Mouse (Mus musculus): ENCODE results near the gene Hbb-bh1.
"Not testable (repeated sequence)": the region's sequence is repeated elsewhere in the genome, so short reads cannot be mapped to it uniquely, and the experiment has no call there.

Gene Hbb-bh1

DNA sequence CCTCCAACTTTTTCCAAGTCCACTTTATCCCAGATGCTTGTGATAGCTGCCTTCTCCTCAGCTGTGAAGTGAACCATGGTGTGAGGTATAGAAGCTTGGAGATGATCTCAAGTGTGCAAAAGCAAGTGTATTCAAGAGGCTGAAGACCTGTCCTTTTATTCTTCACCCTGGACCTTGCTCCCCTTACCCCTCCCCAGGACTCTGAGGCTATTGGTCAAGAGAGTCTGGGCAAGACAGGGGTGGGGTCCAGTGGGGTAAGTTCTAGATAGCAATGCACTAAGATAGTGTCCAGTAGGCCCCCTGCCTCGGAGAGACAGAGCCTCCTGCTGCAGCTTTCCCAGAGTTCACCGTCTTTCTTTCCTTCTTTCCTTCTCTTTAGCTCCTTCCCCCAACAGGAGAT lies at the start of gene Hbb-bh1:
TSS of gene Hbb-bh1 (minus strand) at position 131 of the 400 bp plus-strand sequence.
- DNase-seq (ENCODE audit: low read depth, low spot score): no peak

DNA sequence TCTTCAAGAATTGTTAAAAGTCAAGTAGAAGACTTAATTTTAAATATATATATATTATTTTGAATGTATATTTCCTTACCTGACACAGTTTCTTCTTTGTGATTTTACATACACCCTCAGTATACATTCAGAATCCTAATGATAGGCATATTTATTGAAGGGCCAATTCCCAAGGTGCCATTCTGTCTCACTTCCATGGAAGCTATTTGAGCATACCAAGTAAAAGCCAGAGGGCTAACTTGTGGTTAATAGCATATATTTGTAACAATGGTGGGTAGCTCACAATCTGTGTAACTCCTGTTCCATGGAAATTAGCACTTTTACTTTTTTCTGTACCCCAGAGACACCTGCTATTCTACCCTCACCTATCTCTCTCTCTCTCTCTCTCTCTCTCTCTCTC lies 43.2 kb upstream of the Hbb-bh1 start, which contains the start of gene Olfr66:
TSS of gene Olfr66 (minus strand) at position 101 of the 400 bp plus-strand sequence.
- DNase-seq (ENCODE audit: low read depth, low spot score): no peak

DNA sequence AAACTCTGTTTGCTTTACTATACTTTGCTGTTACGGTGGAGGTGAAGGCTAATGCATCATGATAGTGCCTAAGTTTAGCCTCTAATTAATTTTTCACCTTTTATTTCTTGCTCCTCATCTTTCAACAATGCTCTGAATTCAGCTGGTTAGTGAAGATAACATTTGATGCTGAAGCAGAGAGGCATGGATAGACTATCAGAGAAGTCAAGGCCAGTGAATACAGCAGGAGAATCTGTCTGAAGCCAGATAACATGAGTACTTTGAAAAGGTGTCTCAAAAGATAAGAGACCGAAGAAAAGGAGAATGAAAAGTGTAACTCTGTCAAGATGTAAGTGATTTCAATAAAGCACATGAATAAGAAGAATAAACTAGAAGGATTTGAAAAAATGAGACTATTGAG lies 34.1 kb upstream of the Hbb-bh1 start:
- DNase-seq (ENCODE audit: low read depth, low spot score): no peak

DNA sequence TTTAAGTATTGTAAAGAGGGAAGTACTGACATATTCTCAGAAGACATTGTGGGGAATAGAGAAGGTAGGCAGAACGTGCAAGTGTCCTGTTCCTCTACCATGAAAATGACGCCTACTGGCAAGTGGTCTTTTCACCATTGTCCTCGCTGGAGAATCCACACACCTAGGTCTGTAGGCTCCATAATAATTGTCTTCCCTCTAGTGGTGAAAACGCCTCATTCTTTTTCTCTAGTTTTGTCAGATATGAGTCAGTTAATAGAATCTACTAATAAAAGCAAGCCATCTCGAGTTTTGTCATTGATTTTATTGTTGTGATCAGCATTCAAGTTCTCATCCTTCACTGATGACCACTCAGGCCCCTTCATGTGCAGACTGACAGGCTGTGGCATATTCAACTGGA lies 31.5 kb upstream of the Hbb-bh1 start:
- DNase-seq (ENCODE audit: low read depth, low spot score): no peak

DNA sequence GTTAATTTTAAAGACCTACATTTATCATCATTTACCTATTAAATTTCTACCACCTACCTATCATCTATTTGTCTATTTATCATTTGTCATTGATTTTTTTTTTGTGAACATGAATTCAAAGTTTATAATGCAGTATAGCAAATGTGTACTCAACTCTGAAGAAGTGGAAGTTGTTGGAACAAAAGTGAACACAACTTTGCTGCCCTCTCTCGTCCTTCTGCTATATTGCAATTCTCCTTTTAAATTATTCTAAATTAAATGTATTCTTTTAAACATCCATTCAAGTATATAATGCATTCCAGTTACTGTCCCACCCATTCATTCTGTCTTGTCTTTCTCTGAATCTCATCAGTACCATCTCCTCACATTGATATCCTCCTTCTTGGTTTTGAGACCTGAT lies 30.1 kb upstream of the Hbb-bh1 start:
- DNase-seq (ENCODE audit: low read depth, low spot score): no peak

DNA sequence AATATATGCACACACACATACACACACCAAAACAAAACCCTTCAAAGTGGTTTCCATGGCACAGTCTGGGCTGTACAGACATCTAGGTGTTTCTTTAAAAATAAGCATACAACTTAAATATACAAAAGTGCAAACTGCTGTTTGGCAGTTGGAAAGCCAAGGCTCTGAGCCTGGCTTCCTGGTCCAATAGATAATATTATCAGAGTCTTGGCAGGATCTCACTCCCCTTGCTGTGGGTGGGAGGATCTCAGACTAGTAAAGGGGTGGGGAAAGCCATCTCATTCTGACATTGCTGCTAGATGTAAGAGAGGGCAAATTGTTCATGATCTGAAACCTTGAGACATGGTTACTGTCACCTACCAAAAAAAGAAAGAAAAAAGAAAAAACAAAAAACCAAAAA lies 27.7 kb upstream of the Hbb-bh1 start:
- DNase-seq (ENCODE audit: low read depth, low spot score): no peak

DNA sequence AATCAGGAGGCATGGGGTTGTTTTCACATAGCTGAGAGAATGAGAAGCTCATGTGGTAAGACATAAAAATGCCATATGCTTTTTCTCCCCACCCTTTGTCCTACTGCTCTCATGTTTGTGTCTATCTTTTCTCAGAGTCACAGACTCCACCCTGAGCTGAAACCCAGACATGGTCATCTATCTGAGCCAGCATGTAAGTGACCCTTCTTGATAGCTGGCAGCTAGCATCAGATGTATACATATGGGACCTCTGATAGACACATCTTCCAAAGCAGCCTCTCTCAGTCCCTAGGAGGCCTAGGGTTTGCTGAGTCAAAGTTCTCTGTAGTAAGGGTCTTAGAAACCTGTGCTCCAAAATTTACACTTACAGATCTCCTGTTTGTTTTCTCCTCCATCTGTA lies 22.8 kb upstream of the Hbb-bh1 start:
- DNase-seq (ENCODE audit: low read depth, low spot score): no peak

DNA sequence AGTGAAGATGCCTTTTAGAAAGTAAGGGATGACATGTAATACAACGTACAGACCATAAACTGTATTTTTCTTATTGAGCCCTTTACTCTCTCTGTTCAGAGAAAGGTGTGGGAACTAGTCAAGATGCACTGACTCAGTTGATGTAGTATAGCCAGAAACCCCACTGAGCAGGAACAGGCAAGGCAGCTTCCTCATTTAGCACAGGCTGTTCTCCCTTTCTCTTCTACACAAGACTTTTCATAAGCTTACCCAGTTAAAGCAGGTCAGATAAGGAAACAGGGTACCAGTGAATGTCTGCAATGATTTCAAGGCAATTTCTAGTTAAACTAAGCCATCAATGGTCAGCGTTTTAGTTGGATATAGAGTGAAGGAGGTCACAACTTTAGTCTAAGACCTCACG lies 18.6 kb upstream of the Hbb-bh1 start:
- DNase-seq (ENCODE audit: low read depth, low spot score): no peak

DNA sequence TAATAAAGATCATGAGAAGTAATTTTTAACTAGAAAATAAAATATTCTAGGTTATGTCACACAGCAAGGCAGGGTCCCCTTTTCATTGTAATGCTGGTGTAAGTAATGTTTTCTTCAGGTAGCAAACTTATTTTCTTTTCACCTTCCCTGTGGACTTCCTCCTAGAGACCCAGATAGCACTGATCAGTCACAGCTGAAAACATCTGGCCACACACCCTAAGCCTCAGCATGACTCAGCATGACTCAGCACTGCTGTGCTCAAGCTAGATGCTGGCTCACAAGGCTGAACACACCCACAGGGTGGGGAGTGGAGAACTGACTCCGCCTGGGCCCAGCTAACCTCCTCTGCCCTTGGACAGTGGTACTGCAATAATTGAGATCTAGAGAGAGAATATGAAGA lies 17.9 kb upstream of the Hbb-bh1 start:
- no peak for DNase-seq (ENCODE audit: low read depth, low spot score)

DNA sequence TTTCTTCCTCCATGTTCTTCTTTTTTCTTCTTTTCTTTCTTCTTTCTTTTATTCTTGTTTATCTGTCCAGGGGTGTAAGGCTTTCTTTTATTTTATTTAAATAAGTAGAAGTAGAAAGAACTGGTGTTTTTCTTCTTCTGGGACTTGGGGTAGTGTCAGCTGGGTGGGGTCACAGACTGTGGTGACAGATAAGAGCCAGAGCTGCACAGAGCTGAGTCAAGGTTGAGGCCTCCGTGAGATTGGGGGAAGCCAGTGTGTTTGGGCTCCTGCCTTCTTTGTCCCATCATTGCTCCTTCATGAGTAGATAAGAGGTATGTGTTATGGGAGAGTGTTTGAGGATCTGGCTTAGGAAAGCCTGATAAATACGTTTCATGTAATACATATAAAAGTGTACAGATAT lies 16.1 kb upstream of the Hbb-bh1 start:
- no peak for DNase-seq (ENCODE audit: low read depth, low spot score)

DNA sequence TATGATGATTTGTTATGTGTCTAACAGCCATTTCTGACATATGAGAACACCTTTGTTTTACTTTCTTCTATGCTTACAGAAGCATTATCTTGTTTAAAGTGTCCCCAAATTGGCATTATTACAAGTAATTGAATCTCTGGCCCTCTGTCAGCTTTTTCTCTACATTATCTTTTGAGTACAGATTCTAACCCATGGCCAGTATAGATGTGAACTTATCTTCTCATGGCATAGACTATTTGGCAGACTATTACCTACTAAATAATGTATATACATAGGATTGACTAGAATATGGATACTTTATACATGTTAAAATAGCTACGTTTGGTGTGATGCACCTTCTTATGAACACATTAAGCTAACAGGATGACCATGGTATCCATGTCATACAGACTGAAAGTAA lies 11.7 kb upstream of the Hbb-bh1 start:
- no peak for DNase-seq (ENCODE audit: low read depth, low spot score)

DNA sequence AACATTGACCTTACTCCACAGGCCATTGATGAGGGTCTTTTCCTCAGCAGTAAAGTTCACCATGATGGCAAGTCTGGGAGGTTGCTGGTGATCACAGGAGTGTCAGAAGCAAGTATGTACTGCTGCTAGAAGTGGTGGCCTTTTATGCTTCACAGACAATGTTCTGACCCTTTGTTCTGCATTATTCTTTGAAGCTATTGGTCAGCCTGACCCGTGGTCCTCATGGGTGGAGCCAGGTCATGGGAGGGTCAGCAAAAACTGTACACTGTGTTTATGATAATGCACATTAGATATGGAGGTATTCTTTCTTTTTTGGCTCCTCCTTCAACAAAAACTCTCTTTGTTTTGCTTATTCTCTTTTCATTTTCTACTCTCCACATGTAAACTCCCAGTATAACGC lies 10.1 kb upstream of the Hbb-bh1 start, which contains the start of gene Hbb-y:
TSS of gene Hbb-y (minus strand) at position 127 of the 400 bp plus-strand sequence.
- no peak for DNase-seq (ENCODE audit: low read depth, low spot score)

DNA sequence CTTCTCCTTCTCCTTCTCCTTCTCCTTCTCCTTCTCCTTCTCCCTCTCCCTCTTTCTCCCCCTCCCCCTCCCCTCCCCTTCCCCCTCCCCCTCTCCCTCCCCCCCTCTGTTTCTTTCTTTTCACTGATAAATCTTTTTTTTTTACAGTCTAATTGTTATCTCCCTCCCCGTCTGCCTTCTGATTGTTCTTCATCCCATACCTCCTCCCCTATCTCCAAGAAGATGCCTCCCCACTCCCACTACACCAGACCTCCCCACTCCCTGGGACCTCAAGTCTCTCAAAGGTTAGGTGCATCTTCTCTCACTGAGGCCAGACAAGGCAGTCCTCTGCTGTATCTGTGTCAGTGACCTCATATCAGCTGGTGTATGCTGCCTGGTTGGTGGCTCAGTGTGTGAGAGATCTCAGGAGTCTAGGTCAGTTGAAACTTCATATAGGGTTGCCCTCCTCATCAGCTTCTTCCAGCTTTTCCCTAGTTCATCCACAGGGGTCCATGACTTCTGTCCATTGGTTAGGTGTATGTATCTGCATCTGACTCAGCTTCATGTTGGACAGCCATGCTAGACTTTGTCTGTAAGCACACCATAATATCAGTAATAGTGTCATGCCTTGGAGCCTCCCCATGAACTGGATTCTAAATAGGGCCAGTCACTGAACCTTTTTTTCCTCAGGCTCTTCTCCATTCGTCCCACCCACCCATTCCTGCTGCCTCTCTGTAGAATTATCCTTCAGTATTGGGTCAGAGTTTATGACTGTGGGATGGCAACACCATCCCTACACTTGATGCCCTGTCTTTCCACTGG lies 1.8 kb upstream of the Hbb-bh1 start:
- no peak for DNase-seq (ENCODE audit: low read depth, low spot score)

DNA sequence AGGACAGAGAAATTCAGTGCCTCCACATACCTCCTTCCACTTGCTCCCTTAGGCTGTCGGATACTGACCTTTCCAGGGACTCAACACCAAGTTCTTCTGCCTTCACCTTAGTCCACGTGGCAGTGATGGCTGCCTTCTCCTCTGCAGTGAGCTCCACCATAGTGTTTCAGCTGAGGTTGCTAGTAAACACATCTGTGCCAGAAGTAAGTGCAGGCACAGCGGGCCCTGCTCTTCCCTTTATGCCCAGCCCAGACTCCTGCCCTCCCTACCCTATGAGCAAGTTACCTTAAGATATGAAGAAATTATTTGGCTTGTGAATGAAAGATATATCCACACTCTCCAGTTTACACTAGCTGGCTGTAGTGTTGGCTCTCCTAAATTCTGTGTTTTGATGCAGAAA lies 2.7 kb downstream of the Hbb-bh1 start, which contains the start of gene Hbb-bh2:
TSS of gene Hbb-bh2 (minus strand) at position 253 of the 400 bp plus-strand sequence.
- DNase-seq (ENCODE audit: low read depth, low spot score): no peak

DNA sequence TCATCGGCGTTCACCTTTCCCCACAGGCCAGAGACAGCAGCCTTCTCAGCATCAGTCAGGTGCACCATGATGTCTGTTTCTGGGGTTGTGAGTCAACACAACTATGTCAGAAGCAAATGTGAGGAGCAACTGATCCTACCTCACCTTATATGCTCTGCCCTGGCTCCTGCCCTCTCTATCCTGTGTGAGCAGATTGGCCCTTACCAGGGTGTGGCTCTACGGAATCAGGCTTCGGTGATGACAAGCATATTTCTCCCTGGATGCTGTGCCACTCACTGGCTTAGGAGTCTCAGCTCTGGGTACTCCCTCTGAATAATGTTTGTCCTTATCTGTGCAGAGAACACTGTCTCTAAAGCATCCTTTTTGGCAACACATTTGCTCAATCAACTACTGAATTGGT lies 15.2 kb downstream of the Hbb-bh1 start, which contains the start of gene Hbb-bs:
TSS of gene Hbb-bs (minus strand) at position 289 of the 400 bp plus-strand sequence.
- no peak for DNase-seq (ENCODE audit: low read depth, low spot score)

DNA sequence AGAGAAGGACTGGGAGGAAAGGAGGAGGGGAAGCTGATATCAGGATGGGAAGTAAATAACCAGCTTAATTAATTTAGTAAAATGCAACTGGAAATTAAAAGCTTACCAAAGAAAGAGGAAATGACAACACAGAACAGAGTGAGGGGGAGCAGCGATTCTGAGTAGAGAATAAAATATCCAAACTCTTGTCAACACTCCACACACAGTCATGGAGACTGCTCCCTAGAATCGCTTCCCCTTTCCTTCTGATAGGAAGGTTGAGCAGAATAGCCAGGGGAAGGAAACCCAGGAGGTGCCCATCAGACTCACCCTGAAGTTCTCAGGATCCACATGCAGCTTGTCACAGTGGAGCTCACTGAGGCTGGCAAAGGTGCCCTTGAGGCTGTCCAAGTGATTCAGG lies 15.8 kb downstream of the Hbb-bh1 start:
- not testable (repeated sequence) for DNase-seq (ENCODE audit: low read depth, low spot score)

DNA sequence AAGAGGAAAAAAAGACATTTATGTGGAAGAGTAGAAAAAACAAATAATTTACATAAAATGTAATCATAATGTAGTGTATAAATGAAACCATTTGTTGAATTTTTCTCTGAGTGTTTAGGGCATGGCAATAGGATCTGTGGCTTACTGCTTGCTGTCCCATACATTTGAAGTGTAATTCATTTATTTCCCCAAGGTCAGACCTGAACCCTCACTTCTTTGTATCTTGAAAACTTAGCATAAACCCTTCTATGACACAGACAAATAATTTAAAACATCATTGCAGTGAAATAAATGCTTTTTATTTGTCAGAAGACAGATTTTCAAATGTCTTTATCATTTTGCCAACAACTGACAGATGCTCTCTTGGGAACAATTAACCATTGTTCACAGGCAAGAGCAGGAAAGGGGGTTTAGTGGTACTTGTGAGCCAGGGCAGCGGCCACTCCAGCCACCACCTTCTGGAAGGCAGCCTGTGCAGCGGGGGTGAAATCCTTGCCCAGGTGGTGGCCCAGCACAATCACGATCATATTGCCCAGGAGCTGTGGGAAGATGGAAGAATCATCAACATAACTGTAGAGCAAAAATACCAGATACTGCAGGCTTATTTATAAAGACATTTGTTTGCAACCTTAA lies 16.6 kb downstream of the Hbb-bh1 start:
- DNase-seq (ENCODE audit: low read depth, low spot score): no peak

DNA sequence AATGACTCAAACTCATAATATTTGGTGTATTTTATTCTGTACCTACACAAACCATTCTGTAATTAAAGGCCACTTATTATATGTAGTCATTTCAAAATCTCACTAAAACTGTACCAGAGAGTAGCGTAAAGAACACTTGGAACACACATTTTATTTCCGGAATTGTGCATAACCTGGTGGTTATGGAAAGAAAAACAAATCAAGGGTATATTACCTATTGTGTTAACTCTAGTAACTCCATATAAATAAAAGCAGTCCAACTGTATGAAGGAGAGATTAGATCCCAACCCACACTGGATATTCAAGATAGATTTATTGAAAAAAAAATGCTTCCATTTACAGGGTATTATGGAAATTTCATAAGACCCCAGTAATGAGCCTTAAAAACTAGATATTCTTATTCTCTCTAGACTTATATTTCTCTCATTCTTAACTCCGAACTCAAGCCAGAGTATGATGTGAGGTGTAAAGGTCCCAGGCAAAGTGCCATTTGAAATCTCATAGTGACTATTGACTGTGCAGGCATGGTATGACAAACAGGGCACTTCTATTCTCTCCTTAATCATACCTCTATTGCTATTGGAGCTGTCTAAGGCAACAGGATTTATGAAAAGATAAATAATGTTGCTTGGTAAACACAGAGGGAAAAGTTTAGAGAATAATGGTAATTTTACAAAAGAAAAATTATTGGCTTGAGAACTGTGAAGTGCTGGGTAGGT lies 17.3 kb downstream of the Hbb-bh1 start:
- no peak for DNase-seq (ENCODE audit: low read depth, low spot score)

DNA sequence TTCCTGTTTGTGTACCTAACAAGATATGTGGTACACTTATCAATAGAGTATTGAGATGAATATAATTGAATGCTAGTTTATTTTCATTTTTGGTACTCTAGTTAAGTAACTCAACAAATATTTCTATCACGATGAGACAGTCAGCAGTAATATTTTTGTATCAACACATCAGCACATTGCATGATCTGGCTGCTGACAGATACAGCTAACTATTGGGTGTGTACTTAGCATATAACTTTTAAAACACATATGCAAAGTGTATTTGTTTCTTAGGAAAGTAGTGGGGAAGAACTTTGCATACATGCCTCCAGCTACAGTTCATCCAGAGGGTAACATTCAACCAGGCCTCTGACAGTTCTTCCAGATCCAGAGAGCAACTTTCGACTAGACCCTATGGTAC lies 18.4 kb downstream of the Hbb-bh1 start:
- DNase-seq (ENCODE audit: low read depth, low spot score): no peak

DNA sequence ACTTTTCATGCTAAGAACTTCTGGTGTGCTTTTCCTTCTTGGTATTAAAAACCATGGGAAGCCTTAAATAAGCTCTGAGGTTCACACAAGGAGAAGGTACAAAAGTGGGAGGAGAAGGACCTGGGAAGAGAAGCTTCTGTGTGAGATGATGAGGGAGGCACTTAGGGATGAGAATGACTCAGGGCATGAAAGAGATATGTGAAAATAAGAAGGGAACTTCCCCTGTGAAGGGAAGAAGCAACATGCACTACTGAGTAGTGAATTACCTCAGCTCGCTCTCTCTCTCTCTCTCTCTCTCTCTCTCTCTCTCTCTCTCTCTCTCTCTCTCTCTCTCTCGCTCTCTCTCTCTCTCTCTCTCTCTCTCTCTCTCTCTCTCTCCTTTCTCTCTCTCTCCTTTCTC lies 27.9 kb downstream of the Hbb-bh1 start:
- DNase-seq (ENCODE audit: low read depth, low spot score): not testable (repeated sequence)

DNA sequence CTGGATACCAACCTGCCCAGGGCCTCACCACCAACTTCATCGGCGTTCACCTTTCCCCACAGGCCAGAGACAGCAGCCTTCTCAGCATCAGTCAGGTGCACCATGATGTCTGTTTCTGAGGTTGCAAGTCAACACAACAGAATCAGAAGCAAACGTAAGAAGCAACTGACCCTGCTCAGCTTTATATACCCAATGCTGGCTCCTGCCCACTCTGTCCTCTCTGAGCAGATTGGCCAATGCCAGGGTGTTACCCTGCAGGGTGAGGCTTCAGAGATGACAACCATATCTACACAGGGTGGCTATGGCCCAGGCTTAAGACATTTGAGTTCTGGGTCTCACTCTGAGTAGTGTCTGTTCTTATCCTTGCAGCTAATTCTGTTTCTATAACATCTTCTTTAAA lies 29.2 kb downstream of the Hbb-bh1 start, which contains the start of gene Hbb-bt:
TSS of gene Hbb-bt (minus strand) at position 231 of the 400 bp plus-strand sequence.
- no peak for DNase-seq (ENCODE audit: low read depth, low spot score)

DNA sequence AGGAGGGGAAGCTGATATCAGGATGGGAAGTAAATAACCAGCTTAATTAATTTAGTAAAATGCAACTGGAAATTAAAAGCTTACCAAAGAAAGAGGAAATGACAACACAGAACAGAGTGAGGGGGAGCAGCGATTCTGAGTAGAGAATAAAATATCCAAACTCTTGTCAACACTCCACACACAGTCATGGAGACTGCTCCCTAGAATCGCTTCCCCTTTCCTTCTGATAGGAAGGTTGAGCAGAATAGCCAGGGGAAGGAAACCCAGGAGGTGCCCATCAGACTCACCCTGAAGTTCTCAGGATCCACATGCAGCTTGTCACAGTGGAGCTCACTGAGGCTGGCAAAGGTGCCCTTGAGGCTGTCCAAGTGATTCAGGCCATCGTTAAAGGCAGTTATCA lies 29.8 kb downstream of the Hbb-bh1 start:
- not testable (repeated sequence) for DNase-seq (ENCODE audit: low read depth, low spot score)
